Mouse (Mus musculus): Measurements from ENCODE around the gene Ptprk. TPM values are rescaled to one million over a fixed set of nuclear protein-coding genes. Genes with fewer than 3 reads are reported as not detected.

Gene Ptprk
- polyA plus RNA-seq, 2 experiments: 21.4 to 25.2 TPM

- Histone ChIP-seq H3K36me3 (ENCODE audit: control insufficient read depth, insufficient read depth, low read length) (no peaks in the 10 kb centered on the region), H3K27me3 (ENCODE audit: control insufficient read depth, insufficient read depth, low read length) (no peaks in the 10 kb centered on the region), H3K27ac (replicated peaks; ENCODE audit: low read depth, low read length) (no peak overlapping the region), H3K9me3 (ENCODE audit: control insufficient read depth, low read length) (no peaks in the 10 kb centered on the region), H3K4me2 (replicated peaks; ENCODE audit: low read depth, low read length, severe bottlenecking) (no peak overlapping the region), H3K9ac (ENCODE audit: low read depth, low read length, severe bottlenecking) (no peak overlapping the region), H3K4me3 (replicated peaks; ENCODE audit: low read length) (no peak overlapping the region), H3K4me1 (ENCODE audit: control insufficient read depth, insufficient read depth, low read length) (peaks cover 5% of the 10 kb centered on the region)
- ATAC-seq (ENCODE audit: low FRiP score, low read depth) (no peak), DNase-seq (ENCODE audit: low spot score) (no peak)
- TF ChIP-seq POLR2A (IDR thresholded peaks at IDR 0.05; ENCODE audit: borderline replicate concordance, extremely low read depth, insufficient read depth, insufficient read length): no peak
- 16% methylated on average over 7 of the region's 7 CpGs for WGBS
Measured at GRCm38 (mm10) chr10:28097637-28098036, 23.0 kb downstream of the Ptprk start.

- peaks cover 5% of the 10 kb centered on the region for H3K4me1 ChIP-seq (ENCODE audit: control insufficient read depth, insufficient read depth, low read length)
- H3K4me3 ChIP-seq (replicated peaks; ENCODE audit: low read length): no peak overlapping the region
- no peak overlapping the region for H3K4me2 ChIP-seq (replicated peaks; ENCODE audit: low read depth, low read length, severe bottlenecking)
- no peak overlapping the region for H3K9ac ChIP-seq (ENCODE audit: low read depth, low read length, severe bottlenecking)
- DNase-seq (ENCODE audit: low spot score): no peak
- no peaks in the 10 kb centered on the region for H3K9me3 ChIP-seq (ENCODE audit: control insufficient read depth, low read length)
- WGBS: 62% methylated on average over 2 of the region's 2 CpGs
- no peaks in the 10 kb centered on the region for H3K27me3 ChIP-seq (ENCODE audit: control insufficient read depth, insufficient read depth, low read length)
- H3K27ac ChIP-seq (replicated peaks; ENCODE audit: low read depth, low read length): no peak overlapping the region
- no peak for TF ChIP-seq POLR2A (IDR thresholded peaks at IDR 0.05; ENCODE audit: borderline replicate concordance, extremely low read depth, insufficient read depth, insufficient read length)
- H3K36me3 ChIP-seq (ENCODE audit: control insufficient read depth, insufficient read depth, low read length): no peaks in the 10 kb centered on the region
- ATAC-seq (ENCODE audit: low FRiP score, low read depth): no peak
Measured at GRCm38 (mm10) chr10:28098923-28099322, 24.3 kb downstream of the Ptprk start.

- no peak for ATAC-seq (ENCODE audit: low FRiP score, low read depth)
- DNase-seq (ENCODE audit: low spot score): no peak
- 90% methylated on average over 4 of the region's 4 CpGs for WGBS
Measured at GRCm38 (mm10) chr10:28103406-28103906, 28.8 kb downstream of the Ptprk start.

GRCm38 (mm10) chr10:28103924-28104323 lies 29.3 kb downstream of the Ptprk start:
- H3K4me3 ChIP-seq (replicated peaks; ENCODE audit: low read length): no peak overlapping the region
- DNase-seq (ENCODE audit: low spot score): no peak
- 54% methylated on average over 2 of the region's 2 CpGs for WGBS
- H3K9ac ChIP-seq (ENCODE audit: low read depth, low read length, severe bottlenecking): no peak overlapping the region
- no peaks in the 10 kb centered on the region for H3K9me3 ChIP-seq (ENCODE audit: control insufficient read depth, low read length)
- H3K36me3 ChIP-seq (ENCODE audit: control insufficient read depth, insufficient read depth, low read length): no peaks in the 10 kb centered on the region
- no peaks in the 10 kb centered on the region for H3K4me1 ChIP-seq (ENCODE audit: control insufficient read depth, insufficient read depth, low read length)
- no peak overlapping the region for H3K27ac ChIP-seq (replicated peaks; ENCODE audit: low read depth, low read length)
- no peak overlapping the region for H3K4me2 ChIP-seq (replicated peaks; ENCODE audit: low read depth, low read length, severe bottlenecking)
- TF ChIP-seq POLR2A (IDR thresholded peaks at IDR 0.05; ENCODE audit: borderline replicate concordance, extremely low read depth, insufficient read depth, insufficient read length): no peak
- H3K27me3 ChIP-seq (ENCODE audit: control insufficient read depth, insufficient read depth, low read length): no peaks in the 10 kb centered on the region
- ATAC-seq (ENCODE audit: low FRiP score, low read depth): no peak

More at GRCm38 (mm10) chr10:28103406-28103906, 28.8 kb downstream of the Ptprk start:
- Histone ChIP-seq H3K4me3 (replicated peaks; ENCODE audit: low read length) (no peak overlapping the region), H3K4me1 (ENCODE audit: control insufficient read depth, insufficient read depth, low read length) (no peaks in the 10 kb centered on the region), H3K27ac (replicated peaks; ENCODE audit: low read depth, low read length) (no peak overlapping the region), H3K4me2 (replicated peaks; ENCODE audit: low read depth, low read length, severe bottlenecking) (no peak overlapping the region), H3K27me3 (ENCODE audit: control insufficient read depth, insufficient read depth, low read length) (no peaks in the 10 kb centered on the region), H3K9ac (ENCODE audit: low read depth, low read length, severe bottlenecking) (no peak overlapping the region), H3K36me3 (ENCODE audit: control insufficient read depth, insufficient read depth, low read length) (no peaks in the 10 kb centered on the region), H3K9me3 (ENCODE audit: control insufficient read depth, low read length) (no peaks in the 10 kb centered on the region)
- no peak for TF ChIP-seq POLR2A (IDR thresholded peaks at IDR 0.05; ENCODE audit: borderline replicate concordance, extremely low read depth, insufficient read depth, insufficient read length)

- Histone ChIP-seq H3K9me3 (ENCODE audit: control insufficient read depth, low read length) (no peaks in the 10 kb centered on the region), H3K4me2 (replicated peaks; ENCODE audit: low read depth, low read length, severe bottlenecking) (no peak overlapping the region), H3K27ac (replicated peaks; ENCODE audit: low read depth, low read length) (no peak overlapping the region), H3K27me3 (ENCODE audit: control insufficient read depth, insufficient read depth, low read length) (no peaks in the 10 kb centered on the region), H3K4me3 (replicated peaks; ENCODE audit: low read length) (no peak overlapping the region), H3K9ac (ENCODE audit: low read depth, low read length, severe bottlenecking) (no peak overlapping the region), H3K36me3 (ENCODE audit: control insufficient read depth, insufficient read depth, low read length) (no peaks in the 10 kb centered on the region), H3K4me1 (ENCODE audit: control insufficient read depth, insufficient read depth, low read length) (no peaks in the 10 kb centered on the region)
- WGBS: 89% methylated on average over 6 of the region's 6 CpGs
- DNase-seq (ENCODE audit: low spot score) (no peak), ATAC-seq (ENCODE audit: low FRiP score, low read depth) (no peak)
- no peak for TF ChIP-seq POLR2A (IDR thresholded peaks at IDR 0.05; ENCODE audit: borderline replicate concordance, extremely low read depth, insufficient read depth, insufficient read length)
Measured at GRCm38 (mm10) chr10:28105247-28105646, 30.6 kb downstream of the Ptprk start.
